Mouse (Mus musculus) right cerebral cortex, postnatal 25 days (tissue): Measurements from ENCODE around the gene Slc6a6.
A peak's percentile ranks its signal among the peaks of the same experiment; 100 is the strongest.

Experiments used
- DNase-seq: peaks from one replicate; pipeline ENCODE4 v3.0.0; 2022

The Slc6a6 gene

DNA sequence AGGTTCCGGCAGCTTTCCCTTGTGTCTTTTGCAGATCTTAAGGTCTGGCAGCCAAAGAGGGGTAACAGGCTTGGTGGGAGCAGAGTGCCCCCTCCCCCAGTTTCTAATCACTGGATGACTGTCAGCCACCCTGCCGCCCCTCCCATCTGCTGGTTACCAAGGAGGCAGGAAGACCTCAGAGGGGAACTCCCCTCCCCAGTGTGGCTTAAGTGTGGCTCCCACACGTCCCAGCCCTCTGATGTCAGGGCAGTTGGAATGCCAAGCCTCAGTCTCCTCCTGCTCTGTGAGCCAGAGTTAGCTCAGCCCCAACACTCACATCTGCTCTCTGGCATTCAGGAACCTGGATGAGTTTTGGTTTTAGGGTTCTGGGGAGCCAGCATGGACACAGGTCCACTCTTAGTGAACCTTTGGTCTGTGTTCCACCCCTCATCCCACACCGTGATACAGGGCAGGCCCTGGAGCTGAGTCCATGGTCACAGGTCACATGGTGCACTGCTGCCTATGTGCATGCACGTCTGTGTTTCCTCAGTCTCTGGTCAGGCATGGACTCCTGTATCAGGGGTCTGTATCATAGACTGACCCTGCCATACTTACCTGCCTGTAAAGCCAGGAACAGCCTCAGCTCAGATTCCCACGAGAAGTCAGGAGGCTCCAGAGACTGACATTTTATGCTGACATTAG, 45.2 kb downstream of the Slc6a6 start:
- DNase-seq: no peak

- DNase-seq: no peak
Measured at GRCm38 (mm10) chr6:91729677-91730127, 45.8 kb downstream of the Slc6a6 start.

- DNase-seq: no peak
Measured at GRCm38 (mm10) chr6:91732138-91732537, 48.3 kb downstream of the Slc6a6 start.

DNA sequence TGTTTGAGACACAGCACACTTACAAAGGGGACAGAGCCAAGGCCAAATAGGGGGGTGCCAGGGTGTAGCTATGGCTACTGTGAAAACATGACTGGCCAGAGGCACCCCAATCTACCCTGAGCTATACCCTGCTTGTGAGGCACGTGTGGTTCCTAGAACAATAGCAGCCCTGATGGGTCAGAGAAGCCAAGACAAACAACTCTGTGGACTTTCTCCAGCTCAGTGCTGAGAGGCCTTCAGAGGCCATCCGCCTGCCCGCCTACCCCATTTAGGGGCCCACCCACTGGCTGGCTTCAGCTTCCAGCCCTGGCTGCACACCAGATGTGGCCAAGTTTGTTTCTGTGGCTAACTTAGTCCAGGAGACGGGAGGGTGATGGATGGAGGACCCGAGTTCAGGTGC, 52.6 kb downstream of the Slc6a6 start:
- no peak for DNase-seq

DNA sequence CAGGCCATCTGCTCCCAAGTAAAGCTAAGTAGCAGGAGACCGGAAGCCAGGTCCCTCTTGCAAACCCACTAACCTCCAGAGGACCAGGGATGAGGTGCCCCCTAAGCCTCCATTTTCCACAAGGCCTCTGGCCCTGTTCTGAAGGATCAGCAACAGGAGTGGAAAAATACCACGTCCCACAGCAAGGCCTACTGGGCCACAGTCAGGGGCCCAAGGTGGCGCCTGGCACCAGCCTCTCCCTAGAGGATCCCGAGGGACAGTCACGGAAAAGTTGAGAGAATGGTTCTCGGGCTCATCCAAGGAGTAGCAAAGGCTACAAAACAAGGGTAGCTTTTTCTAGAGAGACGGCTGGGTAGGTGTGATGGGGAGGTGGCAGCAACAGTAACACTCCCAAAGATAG, 53.6 kb downstream of the Slc6a6 start:
- no peak for DNase-seq

- DNase-seq: no peak
Measured at GRCm38 (mm10) chr6:91738058-91738457, 54.2 kb downstream of the Slc6a6 start.

GRCm38 (mm10) chr6:91741046-91741445, 57.2 kb downstream of the Slc6a6 start:
- no peak for DNase-seq

GRCm38 (mm10) chr6:91742466-91742865, 58.6 kb downstream of the Slc6a6 start:
- DNase-seq: no peak

DNA sequence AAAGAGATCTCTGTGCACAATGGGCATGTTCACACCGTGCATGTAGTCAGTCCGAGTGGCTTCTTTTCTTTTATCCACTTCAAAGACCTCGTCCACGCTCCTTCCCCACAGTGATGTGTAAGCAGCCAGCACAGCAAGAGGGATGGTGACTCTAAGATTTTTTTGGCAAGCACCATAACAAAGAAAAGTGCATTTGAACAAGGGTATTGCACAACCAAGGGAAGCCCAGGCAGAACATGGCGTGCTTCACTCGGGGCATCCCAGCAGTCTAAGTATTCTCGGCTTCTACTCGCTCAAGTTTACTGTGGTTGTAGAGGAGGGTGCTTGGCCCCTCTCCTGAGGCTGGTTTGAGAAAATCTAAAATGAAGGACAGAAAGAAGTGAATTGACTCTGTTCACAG, 59.1 kb downstream of the Slc6a6 start:
- DNase-seq: no peak

GRCm38 (mm10) chr6:91743886-91744285, 60.0 kb downstream of the Slc6a6 start:
- no peak for DNase-seq

DNA sequence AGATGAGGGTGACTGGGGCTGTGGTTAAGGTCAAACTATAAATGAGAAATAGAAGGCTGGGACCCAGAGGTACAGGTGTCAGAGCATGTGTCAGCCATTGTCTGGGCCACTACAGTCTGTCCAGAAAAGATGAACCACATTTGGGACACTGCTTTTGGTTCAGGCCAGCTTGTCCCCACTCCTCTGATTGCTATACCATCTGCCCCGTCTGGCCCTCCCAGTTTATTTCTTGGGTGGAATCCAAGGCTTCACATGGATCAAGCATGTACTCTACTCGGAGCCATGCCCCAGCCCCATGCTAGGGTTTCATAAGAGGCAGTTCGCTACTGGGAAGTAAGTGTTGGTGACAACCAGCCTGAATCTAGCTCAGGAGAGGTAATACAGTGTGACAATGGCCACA, 61.4 kb downstream of the Slc6a6 start:
- no peak for DNase-seq

DNA sequence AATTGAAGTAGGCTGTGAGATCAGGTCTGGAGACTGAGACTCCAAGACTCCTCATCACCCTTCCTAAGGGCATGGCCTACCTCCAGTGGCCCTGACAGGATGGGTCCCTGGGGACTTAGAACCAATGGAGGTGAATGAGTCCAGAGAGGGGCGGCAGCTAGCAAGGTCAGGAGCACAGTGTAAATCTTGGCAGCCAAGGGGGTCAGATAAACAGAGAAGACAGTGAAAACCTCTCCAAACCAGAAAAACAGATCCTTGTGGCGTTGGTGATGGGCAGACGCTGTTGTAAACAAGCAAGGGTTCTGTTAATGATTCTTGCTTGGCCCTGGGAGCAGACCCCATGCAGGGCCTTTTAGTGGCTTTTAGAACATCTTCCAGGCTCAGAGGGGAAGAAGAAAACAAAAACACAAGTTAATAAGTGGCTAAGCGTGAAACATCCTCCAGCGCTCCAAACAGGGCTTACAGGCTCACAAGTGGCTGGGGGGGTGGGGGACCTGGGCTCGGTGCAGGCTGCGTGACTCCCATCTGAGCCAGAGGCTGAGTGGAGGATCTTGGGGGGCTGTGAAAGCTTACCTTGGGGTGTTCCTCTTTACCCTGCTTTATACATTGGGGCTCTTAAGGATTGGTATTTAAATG, 62.2 kb downstream of the Slc6a6 start:
- no peak for DNase-seq

DNA sequence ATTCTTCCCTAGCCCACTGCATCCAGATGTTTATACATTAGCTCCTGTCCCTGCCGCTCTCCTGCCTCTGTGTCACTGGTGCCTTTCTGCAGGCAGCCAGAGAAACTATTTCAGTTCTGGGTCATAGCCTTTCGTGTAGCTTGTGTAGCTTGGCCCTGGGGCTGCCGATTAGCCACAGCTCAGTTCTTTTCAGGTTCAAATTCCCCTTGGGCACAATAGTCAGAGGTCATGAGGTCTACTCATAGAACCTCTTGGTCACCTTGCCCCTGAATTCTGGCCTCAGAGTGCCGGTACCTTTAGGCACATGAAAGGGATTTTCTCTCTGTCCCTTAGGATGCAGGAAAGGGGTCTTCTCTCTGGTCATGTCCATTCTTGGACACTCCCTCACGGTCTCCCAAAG, 62.9 kb downstream of the Slc6a6 start:
- DNase-seq: no peak

DNA sequence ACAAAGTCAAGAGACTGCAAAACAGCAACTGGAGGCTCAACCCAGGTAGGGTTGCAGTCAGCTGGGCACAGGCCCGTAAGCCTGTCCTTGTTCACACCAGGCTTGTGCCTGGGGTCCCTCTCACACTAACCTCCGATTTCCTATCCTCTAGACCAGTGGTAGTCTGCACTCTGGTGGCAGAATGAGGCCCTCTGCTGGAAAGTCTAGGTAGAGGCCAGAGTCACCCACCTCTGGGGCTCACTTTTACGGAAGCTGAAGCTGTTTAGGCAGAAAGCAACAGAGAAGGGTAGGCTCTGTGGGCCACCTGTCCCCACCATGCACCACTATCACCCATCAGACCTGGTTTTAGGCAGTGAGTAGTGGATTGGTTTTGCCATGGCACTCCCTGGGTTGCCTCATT, 67.1 kb downstream of the Slc6a6 start:
- no peak for DNase-seq

DNA sequence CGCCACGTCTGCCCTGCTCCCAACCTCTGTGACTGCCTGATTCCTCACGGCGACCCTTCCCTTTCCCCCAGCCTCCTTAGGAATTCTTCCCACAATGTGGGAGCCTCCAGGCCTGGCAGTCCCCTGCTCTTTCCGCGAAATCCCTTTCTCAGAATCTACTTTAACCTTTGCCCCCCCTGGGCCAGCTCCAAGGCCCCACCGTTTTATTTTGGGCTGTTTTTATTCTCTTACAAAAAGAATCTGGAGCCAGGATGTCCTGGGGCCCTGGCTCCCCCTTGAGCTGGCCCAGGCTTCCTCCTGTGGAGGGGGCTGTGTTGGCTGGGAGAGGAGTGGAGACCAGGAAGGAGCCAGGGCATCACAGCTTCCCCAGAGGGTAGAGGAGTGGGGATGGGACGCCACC, 69.0 kb downstream of the Slc6a6 start:
- DNase-seq: no peak

GRCm38 (mm10) chr6:91754098-91754497, 70.2 kb downstream of the Slc6a6 start:
- peak; percentile 53 for DNase-seq

DNA sequence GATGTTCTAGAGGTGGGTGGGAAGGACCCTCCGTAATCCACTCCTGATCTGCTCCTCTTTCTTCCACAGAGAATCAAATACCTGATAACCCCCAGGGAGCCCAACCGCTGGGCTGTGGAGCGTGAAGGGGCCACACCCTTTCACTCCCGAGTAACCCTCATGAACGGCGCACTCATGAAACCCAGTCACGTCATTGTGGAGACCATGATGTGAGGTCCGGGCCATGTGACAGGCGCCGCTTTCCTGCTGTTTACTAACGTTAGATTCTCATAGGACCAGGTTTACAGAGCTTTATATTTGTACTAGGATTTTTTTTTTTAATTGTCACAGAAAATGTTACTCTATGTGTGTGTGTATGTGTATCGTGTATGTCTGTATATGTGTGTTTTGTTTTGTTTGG, 71.0 kb downstream of the Slc6a6 start:
- DNase-seq: no peak

GRCm38 (mm10) chr6:91762051-91762742, 78.3 kb downstream of the Slc6a6 start:
- no peak for DNase-seq

- DNase-seq: no peak
Measured at GRCm38 (mm10) chr6:91767550-91767949, 83.7 kb downstream of the Slc6a6 start.

DNA sequence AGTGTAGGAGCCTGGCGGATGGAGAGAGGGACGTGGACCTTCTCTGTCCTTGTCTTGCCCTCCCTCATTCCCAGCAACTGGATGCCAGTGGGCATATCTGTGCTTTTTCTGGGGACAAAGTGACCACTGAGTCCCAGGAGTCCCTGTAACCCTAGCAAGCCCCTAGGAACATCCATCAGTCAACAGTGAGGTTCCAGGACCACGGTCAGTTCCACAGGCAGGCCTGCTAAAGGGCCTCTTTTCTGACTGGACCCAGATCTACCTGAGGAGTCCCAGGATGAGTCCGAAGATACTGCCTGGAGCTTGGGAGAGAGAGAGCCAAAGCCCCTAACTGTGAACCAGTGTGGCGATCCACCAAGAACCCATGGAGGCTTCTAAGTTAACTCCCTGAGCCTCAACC, 90.1 kb downstream of the Slc6a6 start:
- DNase-seq: no peak

DNA sequence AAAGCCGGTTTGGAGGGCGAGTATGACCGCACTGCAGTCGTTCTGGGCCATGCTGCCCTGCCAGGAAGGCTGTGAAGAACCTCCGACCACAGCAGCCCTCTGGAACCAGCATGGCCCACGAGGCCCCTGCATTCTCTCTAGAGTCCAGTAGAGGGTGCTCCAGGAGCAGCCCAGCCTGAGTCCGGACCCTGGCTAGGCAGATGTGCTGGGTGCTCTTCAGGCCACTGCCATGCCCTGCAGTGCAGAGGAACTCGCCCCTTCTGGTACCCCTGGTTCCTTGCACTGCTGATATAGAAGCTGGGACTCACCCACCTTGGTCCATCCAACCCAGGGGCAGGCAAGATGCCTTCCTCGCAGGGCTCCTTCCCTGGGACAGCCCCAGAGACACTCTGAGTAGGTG, 92.7 kb downstream of the Slc6a6 start:
- DNase-seq: no peak

GRCm38 (mm10) chr6:91779206-91779605, 95.4 kb downstream of the Slc6a6 start:
- DNase-seq: no peak

DNA sequence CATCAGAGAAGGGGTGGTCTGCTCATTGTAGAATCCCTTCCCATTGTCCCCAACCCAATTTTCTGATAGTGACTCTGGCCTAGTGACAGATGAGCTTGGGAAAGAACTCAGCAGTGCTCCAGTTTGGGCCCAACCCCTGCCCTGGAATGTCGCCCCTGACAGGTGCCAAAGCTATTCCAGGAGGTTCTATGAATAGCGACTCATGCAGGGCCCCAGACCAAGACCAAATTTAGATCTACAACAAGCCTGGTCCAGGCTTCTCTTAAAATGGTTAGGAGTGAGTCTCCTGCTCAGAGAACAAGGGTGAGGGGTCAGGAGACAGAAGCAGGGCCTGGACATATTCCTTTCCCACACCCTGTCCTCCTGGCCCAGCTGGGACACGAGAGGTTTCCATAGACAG, 101.2 kb downstream of the Slc6a6 start:
- DNase-seq: no peak

GRCm38 (mm10) chr6:91788311-91788798, 104.5 kb downstream of the Slc6a6 start:
- no peak for DNase-seq
